Mouse (Mus musculus) thymus, postnatal 4 days (tissue): ENCODE results near the gene 1110004F10Rik.
"Not testable (repeated sequence)": the region's sequence is repeated elsewhere in the genome, so short reads cannot be mapped to it uniquely, and the experiment has no call there.

Experiments used
- DNase-seq: peaks from one replicate; pipeline ENCODE4 v3.0.0; 2021

1110004F10Rik gene

GRCm38 (mm10) chr7:116039196-116039537, at the start of gene 1110004F10Rik:
Gene 1110004F10Rik, plus strand, starts transcription at chr7:116039397.
- peak; percentile 15 for DNase-seq

- DNase-seq, result no peak
Observed at GRCm38 (mm10) chr7:116002726-116003125, 36.5 kb upstream of the 1110004F10Rik start.

- no peak for DNase-seq
Observed at GRCm38 (mm10) chr7:116029991-116030390, 9.2 kb upstream of the 1110004F10Rik start.

GRCm38 (mm10) chr7:116030597-116031387, 8.4 kb upstream of the 1110004F10Rik start:
- DNase-seq, result peak; percentile 6

GRCm38 (mm10) chr7:116031388-116031717, 7.8 kb upstream of the 1110004F10Rik start:
- peak; percentile 12 for DNase-seq

- DNase-seq, result peak; percentile 57
Observed at GRCm38 (mm10) chr7:116031718-116032595, 7.2 kb upstream of the 1110004F10Rik start.

GRCm38 (mm10) chr7:116032596-116033307, 6.4 kb upstream of the 1110004F10Rik start:
- peak; percentile 77 for DNase-seq

GRCm38 (mm10) chr7:116033371-116034241, 5.6 kb upstream of the 1110004F10Rik start:
- peak; percentile 58 for DNase-seq

- peak; percentile 41 for DNase-seq
Observed at GRCm38 (mm10) chr7:116034282-116034758, 4.9 kb upstream of the 1110004F10Rik start.

- no peak for DNase-seq
Observed at GRCm38 (mm10) chr7:116035504-116035903, 3.7 kb upstream of the 1110004F10Rik start.

- DNase-seq, result peak; percentile 15
Observed at GRCm38 (mm10) chr7:116036591-116037555, 2.3 kb upstream of the 1110004F10Rik start.

- no peak for DNase-seq
Observed at GRCm38 (mm10) chr7:116038024-116038423, 1.2 kb upstream of the 1110004F10Rik start.

GRCm38 (mm10) chr7:116038511-116038910, 686 bp upstream of the 1110004F10Rik start, which contains the start of gene Sox6:
Gene Sox6, minus strand, starts transcription at chr7:116038796.
- peak; percentile 23 for DNase-seq

GRCm38 (mm10) chr7:116039538-116040466, 605 bp downstream of the 1110004F10Rik start:
- peak; percentile 88 for DNase-seq

- DNase-seq, result no peak
Observed at GRCm38 (mm10) chr7:116040470-116041019, 1.3 kb downstream of the 1110004F10Rik start.

GRCm38 (mm10) chr7:116060739-116061138, 21.5 kb downstream of the 1110004F10Rik start:
- DNase-seq, result no peak

- not testable (repeated sequence) for DNase-seq
Observed at GRCm38 (mm10) chr7:116084366-116084765, 45.2 kb downstream of the 1110004F10Rik start, which contains the start of gene Gm4353. Gene Gm4353, minus strand, starts transcription at chr7:116084635.

GRCm38 (mm10) chr7:116092710-116093465, 53.7 kb downstream of the 1110004F10Rik start:
- peak; percentile 91 for DNase-seq
